Mouse (Mus musculus) intestine, embryonic 16.5 days (tissue): Measurements from ENCODE around the gene Mlkl. TPM values are rescaled to one million over a fixed set of nuclear protein-coding genes. Genes with fewer than 3 reads are reported as not detected.

Source experiments
- ATAC-seq: fragments of 200-750 bp; cut with Nextera tagmentation; 2 replicates; pipeline ENCODE4 v1.8.0; 2017; ENCODE audit warnings: moderate TSS enrichment, moderate library complexity
- H3K27ac ChIP-seq: fragments of 300-500 bp; sonication (generic); 2 replicates; pipeline ENCODE4 v1.5.1; 2014; ENCODE audit warnings: mild to moderate bottlenecking, low read length
- H3K27me3 ChIP-seq: fragments of 300-500 bp; sonication (generic); replicated peaks from 2 replicates; pipeline ENCODE4 v1.6.1; 2014; ENCODE audit warnings: low read length, control low read depth, mixed read lengths; ENCODE audit not compliant: control insufficient read depth, insufficient read depth
- H3K36me3 ChIP-seq: fragments of 300-500 bp; sonication (generic); 2 replicates; pipeline ENCODE4 v1.6.1; 2014; ENCODE audit warnings: low read length, control low read depth; ENCODE audit not compliant: control insufficient read depth, insufficient read depth
- H3K4me1 ChIP-seq: fragments of 300-500 bp; sonication (generic); 2 replicates; pipeline ENCODE4 v1.6.1; 2014; ENCODE audit warnings: low read length, control low read depth, mixed read lengths; ENCODE audit not compliant: control insufficient read depth, insufficient read depth
- H3K4me2 ChIP-seq: fragments of 300-500 bp; sonication (generic); 2 replicates; pipeline ENCODE4 v1.6.1; 2014; ENCODE audit warnings: low read depth, low read length, control low read depth
- H3K4me3 ChIP-seq: fragments of 300-500 bp; sonication (generic); 2 replicates; pipeline ENCODE4 v1.5.1; 2014; ENCODE audit warnings: mild to moderate bottlenecking, low read length
- H3K9ac ChIP-seq: fragments of 300-500 bp; sonication (generic); 2 replicates; pipeline ENCODE4 v1.6.1; 2014; ENCODE audit warnings: low read depth, low read length
- H3K9me3 ChIP-seq: fragments of 300-500 bp; sonication (generic); 2 replicates; pipeline ENCODE4 v1.6.1; 2016; ENCODE audit warnings: low read length, control low read depth; ENCODE audit not compliant: control insufficient read depth
- WGBS: fragments of 180-500 bp; shearing (Covaris S2); extraction: QIAGEN DNeasy Blood & Tissue Kit; methylation state at CpG from one replicate; pipeline ENCODE4 v1.1.7; 2014; 5-methylcytosine and 5-hydroxymethylcytosine counted together
- polyA plus RNA-seq: library from polyadenylated mRNA; unstranded; fragments of >200 nt; fragmentation: Nextera tagmentation; extraction: Ambion mirVana; gene quantifications from 2 replicates; pipeline ENCODE4 v1.2.1, GENCODE M21; 2015

Mlkl gene
- polyA plus RNA-seq, 1 experiment from 2014 or later = 3.2 TPM

- H3K4me1 ChIP-seq = no peaks in the 10 kb centered on the region
- ATAC-seq = no peak
- H3K4me3 ChIP-seq = no peak overlapping the region
- H3K36me3 ChIP-seq = no peaks in the 10 kb centered on the region
- 68% methylated on average over 5 of the region's 5 CpGs for WGBS
- H3K27ac ChIP-seq = no peak overlapping the region
- H3K9me3 ChIP-seq = no peaks in the 10 kb centered on the region
- H3K4me2 ChIP-seq = no peak overlapping the region
- no peak overlapping the region for H3K9ac ChIP-seq
- no peaks in the 10 kb centered on the region for H3K27me3 ChIP-seq
These were observed 22.0 kb upstream of the Mlkl start for GRCm38 (mm10) chr8:111359936-111360335.

- no peaks in the 10 kb centered on the region for H3K36me3 ChIP-seq
- H3K27ac ChIP-seq = no peak overlapping the region
- WGBS = 69% methylated on average over 1 of the region's 1 CpGs
- H3K27me3 ChIP-seq = no peaks in the 10 kb centered on the region
- H3K4me3 ChIP-seq = no peak overlapping the region
- H3K4me1 ChIP-seq = no peaks in the 10 kb centered on the region
- no peak for ATAC-seq
- no peaks in the 10 kb centered on the region for H3K9me3 ChIP-seq
- no peak overlapping the region for H3K9ac ChIP-seq
- no peak overlapping the region for H3K4me2 ChIP-seq
These were observed 20.9 kb upstream of the Mlkl start for GRCm38 (mm10) chr8:111358905-111359304.

GRCm38 (mm10) chr8:111357433-111357832 lies 19.5 kb upstream of the Mlkl start:
- Histone ChIP-seq H3K9me3 (no peaks in the 10 kb centered on the region), H3K36me3 (no peaks in the 10 kb centered on the region), H3K9ac (no peak overlapping the region), H3K27ac (no peak overlapping the region), H3K4me2 (no peak overlapping the region), H3K27me3 (no peaks in the 10 kb centered on the region), H3K4me3 (no peak overlapping the region), H3K4me1 (no peaks in the 10 kb centered on the region)
- 76% methylated on average over 4 of the region's 4 CpGs for WGBS
- no peak for ATAC-seq

GRCm38 (mm10) chr8:111353497-111353896 lies 15.5 kb upstream of the Mlkl start:
- Histone ChIP-seq H3K27me3 (no peaks in the 10 kb centered on the region), H3K4me3 (no peak overlapping the region), H3K9ac (no peak overlapping the region), H3K4me2 (no peak overlapping the region), H3K27ac (no peak overlapping the region), H3K9me3 (no peaks in the 10 kb centered on the region), H3K4me1 (no peaks in the 10 kb centered on the region), H3K36me3 (no peaks in the 10 kb centered on the region)
- 77% methylated on average over 9 of the region's 9 CpGs for WGBS
- no peak for ATAC-seq

GRCm38 (mm10) chr8:111352289-111352688 lies 14.3 kb upstream of the Mlkl start:
- H3K36me3 ChIP-seq = no peaks in the 10 kb centered on the region
- no peak overlapping the region for H3K4me3 ChIP-seq
- no peak overlapping the region for H3K27ac ChIP-seq
- no peak overlapping the region for H3K4me2 ChIP-seq
- peak; percentile 81 for ATAC-seq
- no peaks in the 10 kb centered on the region for H3K9me3 ChIP-seq
- no peaks in the 10 kb centered on the region for H3K27me3 ChIP-seq
- no peak overlapping the region for H3K9ac ChIP-seq
- no peaks in the 10 kb centered on the region for H3K4me1 ChIP-seq
- 73% methylated on average over 5 of the region's 5 CpGs for WGBS

- Histone ChIP-seq H3K4me1 (no peaks in the 10 kb centered on the region), H3K9ac (no peak overlapping the region), H3K36me3 (no peaks in the 10 kb centered on the region), H3K9me3 (no peaks in the 10 kb centered on the region), H3K4me2 (no peak overlapping the region), H3K27ac (no peak overlapping the region), H3K4me3 (no peak overlapping the region), H3K27me3 (no peaks in the 10 kb centered on the region)
- 85% methylated on average over 6 of the region's 6 CpGs for WGBS
- ATAC-seq = no peak
These were observed 12.6 kb upstream of the Mlkl start for GRCm38 (mm10) chr8:111350577-111350976.

- H3K27me3 ChIP-seq = no peaks in the 10 kb centered on the region; the same call in 1 of the 2 replicates
- H3K9me3 ChIP-seq = no peaks in the 10 kb centered on the region
- H3K9ac ChIP-seq = no peak overlapping the region
- H3K4me2 ChIP-seq = no peak overlapping the region
- 5% methylated on average over 5 of the region's 5 CpGs for WGBS
- H3K36me3 ChIP-seq = no peaks in the 10 kb centered on the region
- H3K4me3 ChIP-seq = no peak overlapping the region
- no peak overlapping the region for H3K27ac ChIP-seq
- peak; percentile 72 for ATAC-seq
- no peaks in the 10 kb centered on the region for H3K4me1 ChIP-seq
These were observed 5.2 kb upstream of the Mlkl start for GRCm38 (mm10) chr8:111343225-111343624.

- Histone ChIP-seq H3K27me3 (no peaks in the 10 kb centered on the region; the same call in 1 of the 2 replicates), H3K9me3 (no peaks in the 10 kb centered on the region)
- ATAC-seq = no peak
These were observed 2.2 kb upstream of the Mlkl start for GRCm38 (mm10) chr8:111340186-111340585.

GRCm38 (mm10) chr8:111338370-111339208 lies 612 bp upstream of the Mlkl start:
- 41% methylated on average over 12 of the region's 12 CpGs for WGBS
- Histone ChIP-seq H3K36me3 (no peaks in the 10 kb centered on the region), H3K27ac (no peak overlapping the region), H3K4me3 (peak overlapping the region; percentile 57), H3K9me3 (no peaks in the 10 kb centered on the region), H3K27me3 (no peaks in the 10 kb centered on the region; the same call in 1 of the 2 replicates), H3K9ac (no peak overlapping the region), H3K4me1 (0 out of 2 replicates have a peak, but pooled peaks cover 2% of the 10 kb centered on the region), H3K4me2 (peak overlapping the region; percentile 84)
- no peak for ATAC-seq

More at GRCm38 (mm10) chr8:111340186-111340585, 2.2 kb upstream of the Mlkl start:
- H3K27ac ChIP-seq = no peak overlapping the region
- no peak overlapping the region for H3K4me2 ChIP-seq
- H3K4me3 ChIP-seq = no peak overlapping the region
- H3K4me1 ChIP-seq = 0 out of 2 replicates have a peak, but pooled peaks cover 2% of the 10 kb centered on the region
- 68% methylated on average over 3 of the region's 3 CpGs for WGBS
- H3K36me3 ChIP-seq = no peaks in the 10 kb centered on the region
- no peak overlapping the region for H3K9ac ChIP-seq
